Comparison of ENCODE assay signal across 31 mouse cellular contexts in genomic region chr16:77406999-77407398, GRCm38 (mm10).
DNase-seq lines count a peak whose midpoint lies in the region; ATAC-seq lines count a peak whose summit lies in the region.
"Had no signal": no experiment of that assay in that cellular context is flagged by ENCODE, and none has a peak within 500 bp of the region (broad histone marks: within the 10 kb centered on the region; RNA-seq: fewer than 3 reads in every experiment).

No protein-coding gene starts in this region.

- 38% methylated on average over 5 of the region's 5 CpGs for WGBS in hindbrain, embryonic 10.5 days
- 28% methylated on average over 5 of the region's 5 CpGs for WGBS in hindbrain, embryonic 16.5 days

- H3K27ac ChIP-seq in hindbrain, embryonic 10.5 days, result peak overlapping the region; percentile 94
- H3K27ac ChIP-seq in hindbrain, embryonic 16.5 days (ENCODE audit: low read depth, low read length), result no peak overlapping the region
- H3K27ac ChIP-seq: embryonic facial prominence, embryonic 10.5 days; embryonic facial prominence, embryonic 15.5 days; forebrain, embryonic 13.5 days; heart, embryonic 10.5 days; heart, embryonic 15.5 days; liver, embryonic 14.5 days; macrophage had no signal

- DNase-seq in hindbrain, embryonic 10.5 days (ENCODE audit: low spot score), result no peak
- DNase-seq in retina, embryonic 14.5 days (ENCODE audit: low spot score), result peak; percentile 21
- DNase-seq in retina, postnatal 1 day, result no peak
- peak; percentile 38 for DNase-seq in mesoderm, embryonic 11.5 days (ENCODE audit: low read depth, low spot score)
- no peak for DNase-seq in left cerebral cortex, postnatal 25 days (ENCODE audit: low spot score in 2 of 2)
- no peak for DNase-seq in ovary, adult 18-20 months (ENCODE audit: low spot score)
- no peak for DNase-seq in gastrocnemius, postnatal 25 days
- DNase-seq: adrenal gland, postnatal 10 days; cerebellum, adult 8-10 months; cerebellum, postnatal 36 days; gastrocnemius, postnatal 10 days; heart, adult 11 months; kidney, adult 9 months; kidney, postnatal 14 days; layer of hippocampus, adult 9-11 months; liver; lung, adult 2 months; lung, postnatal 10 days; spleen, adult 18-20 months; thymus, postnatal 14 days had no signal

- peaks cover 76% of the 10 kb centered on the region for H3K4me1 ChIP-seq in hindbrain, embryonic 10.5 days (replicated peaks)
- peaks cover 18% of the 10 kb centered on the region for H3K4me1 ChIP-seq in hindbrain, embryonic 16.5 days (ENCODE audit: control insufficient read depth, insufficient read depth, low read depth, low read length)
- H3K4me1 ChIP-seq: heart, embryonic 15.5 days had no signal

- H3K9me3 ChIP-seq in hindbrain, embryonic 10.5 days, result no peaks in the 10 kb centered on the region
- H3K9me3 ChIP-seq in hindbrain, embryonic 16.5 days (ENCODE audit: control insufficient read depth, low read length), result no peaks in the 10 kb centered on the region
- H3K9me3 ChIP-seq: embryonic facial prominence, embryonic 10.5 days; embryonic facial prominence, embryonic 15.5 days; forebrain, embryonic 13.5 days; heart, embryonic 10.5 days; heart, embryonic 15.5 days had no signal

- no peaks in the 10 kb centered on the region for H3K27me3 ChIP-seq in hindbrain, embryonic 10.5 days (ENCODE audit: insufficient read depth, poor library complexity, severe bottlenecking)
- no peaks in the 10 kb centered on the region for H3K27me3 ChIP-seq in hindbrain, embryonic 16.5 days (replicated peaks; ENCODE audit: control insufficient read depth, insufficient read depth, low read length)
- H3K27me3 ChIP-seq: embryonic facial prominence, embryonic 15.5 days; forebrain, embryonic 13.5 days; heart, embryonic 15.5 days; Patski had no signal

- H3K9ac ChIP-seq in hindbrain, embryonic 16.5 days (ENCODE audit: low read depth, low read length), result no peak overlapping the region
- H3K9ac ChIP-seq: embryonic facial prominence, embryonic 15.5 days; forebrain, embryonic 13.5 days; heart, embryonic 15.5 days; liver, embryonic 14.5 days had no signal

- no peaks in the 10 kb centered on the region for H3K36me3 ChIP-seq in hindbrain, embryonic 10.5 days
- H3K36me3 ChIP-seq in hindbrain, embryonic 16.5 days (ENCODE audit: control insufficient read depth, insufficient read depth, low read length), result no peaks in the 10 kb centered on the region
- H3K36me3 ChIP-seq: embryonic facial prominence, embryonic 10.5 days; embryonic facial prominence, embryonic 15.5 days; G1E; heart, embryonic 10.5 days; heart, embryonic 15.5 days had no signal

- no peak overlapping the region for H3K4me2 ChIP-seq in hindbrain, embryonic 16.5 days (ENCODE audit: low read length)
- H3K4me2 ChIP-seq: embryonic facial prominence, embryonic 15.5 days; forebrain, embryonic 13.5 days; heart, embryonic 15.5 days had no signal

- intact Hi-C loops in left cerebral cortex, postnatal 25 days (cut with DNase I), result no loop called here

- no peak for ATAC-seq in hindbrain, embryonic 16.5 days
- ATAC-seq: forebrain, embryonic 13.5 days; intestine, embryonic 16.5 days; Patski had no signal

- no peak overlapping the region for H3K4me3 ChIP-seq in hindbrain, embryonic 10.5 days
- no peak overlapping the region for H3K4me3 ChIP-seq in hindbrain, embryonic 16.5 days (ENCODE audit: low read length)
- H3K4me3 ChIP-seq: embryonic facial prominence, embryonic 10.5 days; embryonic facial prominence, embryonic 15.5 days; forebrain, embryonic 13.5 days; heart, embryonic 10.5 days; heart, embryonic 15.5 days had no signal

Comparison
In these comparisons a context has a peak if more than half of its experiments do, and no peak if none do; other contexts are left out.
1. DNase-seq: peak in retina, embryonic 14.5 days (single experiment) and mesoderm, embryonic 11.5 days (single experiment); none in hindbrain, embryonic 10.5 days (single experiment), retina, postnatal 1 day (single experiment), left cerebral cortex, postnatal 25 days (0 of 2), ovary, adult 18-20 months (single experiment) and gastrocnemius, postnatal 25 days (single experiment).